Mouse (Mus musculus) erythroblast, embryonic 14.5 days (primary cell): ENCODE measurements around the gene Prkaa2.

ENCODE experiments used
- GATA1 ChIP-seq: IDR thresholded peaks from 2 replicates; pipeline ENCODE4 v1.6.1; 2012; ENCODE audit warnings: low read length, inconsistent platforms, mixed read lengths
- TAL1 ChIP-seq: IDR thresholded peaks from 3 replicates; pipeline ENCODE4 v1.6.1; 2012; ENCODE audit warnings: low read length, inconsistent platforms, mixed read lengths

DNA sequence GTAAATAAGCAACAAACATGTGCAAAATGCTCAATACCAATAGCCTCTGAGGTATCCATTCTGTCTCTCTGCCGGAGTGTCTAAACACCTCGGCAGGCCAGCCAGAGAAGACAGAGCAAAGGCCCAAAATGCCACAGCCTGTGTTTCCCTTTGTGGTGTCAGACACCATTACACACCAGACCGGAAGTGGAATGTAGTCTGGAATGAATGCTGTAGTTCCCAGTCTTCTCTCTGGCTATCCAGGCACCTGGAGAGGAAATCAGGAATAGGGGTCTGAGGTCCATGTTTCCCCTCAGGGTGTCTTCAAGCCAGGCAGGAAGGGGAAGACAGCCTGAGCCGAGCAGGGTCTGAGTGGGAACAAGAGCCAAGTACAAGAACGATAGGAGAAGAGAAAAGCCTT lies 19.3 kb downstream of the Prkaa2 start:
- TF ChIP-seq GATA1 (no peak), TAL1 (no peak)
